Mouse (Mus musculus) cerebellum, adult 9-11 months (tissue): ENCODE measurements around the gene Bcl2a1b.

Experiments used
- DNase-seq: peaks from one replicate; pipeline ENCODE4 v3.0.0; 2022

Bcl2a1b gene

DNA sequence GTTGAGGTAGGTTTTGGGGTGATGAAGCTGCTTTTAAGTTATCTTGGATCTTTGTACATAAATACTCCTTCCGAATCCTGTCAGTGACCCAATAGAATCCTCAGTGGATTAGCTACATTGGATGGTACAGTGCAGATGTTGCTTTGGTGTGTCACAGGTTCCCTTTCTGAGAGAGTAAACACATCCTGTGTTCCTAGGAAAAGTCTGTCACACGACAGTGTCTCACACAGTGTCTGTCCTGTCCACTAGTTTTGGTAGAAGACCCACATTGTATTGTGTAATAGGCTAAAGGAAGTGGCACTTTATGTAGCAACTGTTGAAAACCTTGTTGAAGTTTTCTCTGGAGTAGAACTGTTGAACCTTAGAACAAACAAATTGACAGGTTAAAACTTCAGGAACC lies 54.4 kb downstream of the Bcl2a1b start:
- DNase-seq: no peak

- no peak for DNase-seq
Observed at GRCm38 (mm10) chr9:89256556-89257335, 57.7 kb downstream of the Bcl2a1b start.
